Mouse (Mus musculus) erythroblast, embryonic 14.5 days (primary cell): ENCODE measurements around the gene Hck. TPM values are rescaled to one million over a fixed set of nuclear protein-coding genes. Genes with fewer than 3 reads are reported as not detected.

Experiments used
- H3K27me3 ChIP-seq: 2 replicates; pipeline ENCODE4 v1.6.1; 2012; ENCODE audit warnings: inconsistent platforms; ENCODE audit not compliant: control insufficient read depth
- H3K36me3 ChIP-seq: 2 replicates; pipeline ENCODE4 v1.6.1; 2012; ENCODE audit warnings: mild to moderate bottlenecking, inconsistent platforms; ENCODE audit not compliant: control insufficient read depth
- H3K4me1 ChIP-seq: 2 replicates; pipeline ENCODE4 v1.6.1; 2012; ENCODE audit warnings: inconsistent platforms; ENCODE audit not compliant: control insufficient read depth
- H3K4me3 ChIP-seq: replicated peaks from 2 replicates; pipeline ENCODE3; 2012; ENCODE audit warnings: moderate library complexity, mild to moderate bottlenecking, inconsistent platforms
- H3K9me3 ChIP-seq: 2 replicates; pipeline ENCODE4 v1.6.1; 2012; ENCODE audit warnings: low read length, inconsistent platforms, mixed read lengths; ENCODE audit not compliant: control insufficient read depth
- GATA1 ChIP-seq: IDR thresholded peaks from 2 replicates; pipeline ENCODE4 v1.6.1; 2012; ENCODE audit warnings: low read length, inconsistent platforms, mixed read lengths
- TAL1 ChIP-seq: IDR thresholded peaks from 3 replicates; pipeline ENCODE4 v1.6.1; 2012; ENCODE audit warnings: low read length, inconsistent platforms, mixed read lengths
- polyA plus RNA-seq: library from polyadenylated mRNA; stranded (reverse); fragments of >175 nt; gene quantifications from 2 replicates; pipeline ENCODE4 v1.2.3, GENCODE M21; 2012

The Hck gene
- polyA plus RNA-seq, 1 experiment, result 0.13 TPM

DNA sequence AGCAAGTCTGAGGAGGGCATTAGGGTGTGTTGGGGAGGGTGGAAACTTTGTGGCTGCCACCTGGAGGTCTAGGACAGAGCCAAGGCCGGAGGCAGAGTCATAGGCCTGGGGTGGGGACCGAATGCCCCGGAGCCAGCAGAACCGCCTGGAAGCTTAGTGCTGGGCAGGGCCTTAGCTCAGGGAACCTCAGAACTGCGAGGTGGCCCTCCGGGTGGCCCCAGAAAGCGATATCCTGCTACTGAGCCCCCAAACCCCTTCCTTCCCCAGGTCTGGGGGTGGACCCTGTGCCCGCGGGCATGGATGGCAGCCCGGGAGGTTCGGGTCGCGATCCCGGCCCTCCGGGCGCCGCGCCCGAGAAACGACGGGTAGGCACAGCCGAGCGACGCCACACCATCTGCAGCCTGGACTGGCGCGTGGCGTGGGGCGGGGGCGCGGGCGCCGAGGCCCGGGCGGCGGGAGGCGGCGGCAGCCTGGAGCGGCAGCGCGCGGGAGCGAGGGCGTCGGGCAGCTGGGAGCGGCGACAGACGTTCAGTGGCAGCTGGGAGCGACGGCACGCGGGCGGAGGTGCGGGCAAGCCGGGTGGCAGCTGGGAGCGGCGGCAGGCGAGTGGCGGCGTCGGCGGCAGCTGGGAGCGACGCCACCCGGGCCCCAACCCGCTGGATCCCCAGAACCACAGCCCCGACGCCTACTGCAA is 36.6 kb upstream of the Hck start:
- H3K36me3 ChIP-seq, result no peaks in the 10 kb centered on the region
- H3K27me3 ChIP-seq, result peaks cover 23% of the 10 kb centered on the region
- no peak overlapping the region for H3K4me3 ChIP-seq
- TF ChIP-seq GATA1, result no peak
- no peak for TF ChIP-seq TAL1
- no peaks in the 10 kb centered on the region for H3K4me1 ChIP-seq
- H3K9me3 ChIP-seq, result no peaks in the 10 kb centered on the region

DNA sequence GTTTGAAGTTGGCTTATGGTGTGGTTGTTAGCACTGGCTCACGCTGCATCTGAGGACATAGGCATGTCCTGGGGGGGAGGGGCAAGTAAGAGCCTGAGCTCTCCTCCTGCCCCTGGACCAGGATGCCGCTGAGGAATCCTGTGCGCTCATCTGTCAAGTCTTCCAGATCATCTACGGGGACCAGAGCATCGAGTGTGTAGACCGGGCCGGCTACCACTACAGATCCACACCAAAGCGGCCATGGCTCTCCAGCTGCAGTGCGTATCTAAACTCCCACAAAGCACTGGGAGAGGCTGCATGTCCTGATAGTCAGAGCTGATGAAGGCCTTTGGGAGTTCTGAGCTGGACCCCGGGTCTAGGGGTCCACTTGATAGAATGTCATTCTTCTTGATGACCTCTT is 33.6 kb upstream of the Hck start:
- Histone ChIP-seq H3K36me3 (no peaks in the 10 kb centered on the region), H3K27me3 (peaks cover 20% of the 10 kb centered on the region), H3K4me3 (no peak overlapping the region), H3K9me3 (no peaks in the 10 kb centered on the region), H3K4me1 (no peaks in the 10 kb centered on the region)
- TF ChIP-seq GATA1 (no peak), TAL1 (no peak)

DNA sequence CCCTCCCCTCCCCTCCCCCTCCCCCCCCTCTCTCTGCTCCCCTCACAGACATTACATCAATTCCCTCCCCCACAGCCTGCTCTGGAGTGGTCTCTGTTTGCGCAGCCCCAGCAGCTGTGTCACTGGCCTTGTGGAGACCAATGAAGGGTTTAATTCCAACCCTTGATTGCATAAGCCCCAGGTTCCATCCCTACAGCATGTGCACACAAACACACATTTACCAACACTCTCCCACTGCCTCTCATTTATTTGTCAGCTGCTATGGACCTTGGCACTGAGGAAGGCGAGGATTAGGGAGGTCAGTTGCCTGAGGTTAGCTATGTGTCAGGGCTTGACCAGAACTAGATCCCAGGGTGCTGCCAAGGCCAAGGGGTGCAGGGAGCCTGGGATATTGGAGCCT is 32.3 kb upstream of the Hck start:
- H3K27me3 ChIP-seq, result peaks cover 14% of the 10 kb centered on the region
- no peaks in the 10 kb centered on the region for H3K4me1 ChIP-seq
- no peaks in the 10 kb centered on the region for H3K36me3 ChIP-seq
- H3K4me3 ChIP-seq, result no peak overlapping the region
- TF ChIP-seq GATA1 (no peak), TAL1 (no peak)
- H3K9me3 ChIP-seq, result no peaks in the 10 kb centered on the region

DNA sequence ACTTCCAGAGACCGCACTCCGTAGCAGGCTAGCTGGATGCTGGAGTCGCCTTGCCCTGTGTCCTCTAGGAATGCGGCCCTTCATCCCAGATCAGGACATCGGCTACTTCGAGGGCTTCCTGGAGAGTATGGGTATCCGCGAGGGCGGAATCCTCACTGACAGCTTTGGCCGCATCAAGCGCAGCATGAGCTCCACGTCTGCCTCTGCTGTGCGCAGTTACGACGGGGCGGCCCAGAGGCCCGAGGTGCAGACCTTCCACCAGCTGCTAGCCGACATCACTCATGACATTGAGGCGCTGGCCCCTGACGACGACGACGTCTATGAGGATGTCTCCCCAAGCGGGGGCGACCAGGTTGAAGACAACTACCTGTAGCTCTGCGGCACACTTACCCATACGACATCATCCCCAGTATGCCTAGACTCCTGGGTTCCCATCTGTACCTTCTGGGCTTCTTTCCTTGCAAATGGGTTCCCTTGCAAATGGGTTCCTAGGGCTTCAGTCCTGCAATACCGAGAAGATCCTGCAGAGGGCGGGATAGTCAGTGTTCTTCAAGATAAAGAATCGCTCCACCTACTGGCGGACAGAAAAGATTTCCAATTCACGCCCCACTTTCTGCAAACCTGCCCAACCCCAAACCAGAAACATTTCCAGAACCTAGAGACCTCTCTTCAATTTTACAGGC is 27.3 kb upstream of the Hck start:
- TF ChIP-seq GATA1 (no peak), TAL1 (no peak)
- H3K27me3 ChIP-seq, result no peaks in the 10 kb centered on the region; the same call in 1 of the 2 replicates
- no peaks in the 10 kb centered on the region for H3K9me3 ChIP-seq
- no peaks in the 10 kb centered on the region for H3K4me1 ChIP-seq
- H3K36me3 ChIP-seq, result no peaks in the 10 kb centered on the region
- no peak overlapping the region for H3K4me3 ChIP-seq

DNA sequence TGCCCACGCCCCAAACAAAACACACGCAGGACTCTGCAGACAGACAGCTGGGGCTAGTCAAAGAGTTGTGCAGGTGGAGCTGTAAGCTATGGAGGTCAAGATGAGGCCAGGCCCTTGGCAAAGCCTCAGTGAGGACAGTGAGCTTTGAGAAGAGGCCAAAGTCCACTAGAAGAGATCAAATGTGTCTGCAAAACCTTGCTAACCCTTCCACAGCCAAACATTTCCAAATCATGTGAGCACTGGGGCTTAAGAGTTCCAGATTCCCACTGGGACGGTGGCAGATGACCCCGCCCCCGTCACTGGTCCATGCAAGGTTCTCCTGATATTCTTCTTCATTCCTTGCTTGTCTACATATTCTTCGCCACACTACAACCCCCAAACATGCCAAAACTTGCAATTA is 26.4 kb upstream of the Hck start:
- Histone ChIP-seq H3K36me3 (no peaks in the 10 kb centered on the region), H3K4me1 (no peaks in the 10 kb centered on the region), H3K9me3 (no peaks in the 10 kb centered on the region), H3K4me3 (no peak overlapping the region), H3K27me3 (no peaks in the 10 kb centered on the region)
- TF ChIP-seq GATA1 (no peak), TAL1 (no peak)

DNA sequence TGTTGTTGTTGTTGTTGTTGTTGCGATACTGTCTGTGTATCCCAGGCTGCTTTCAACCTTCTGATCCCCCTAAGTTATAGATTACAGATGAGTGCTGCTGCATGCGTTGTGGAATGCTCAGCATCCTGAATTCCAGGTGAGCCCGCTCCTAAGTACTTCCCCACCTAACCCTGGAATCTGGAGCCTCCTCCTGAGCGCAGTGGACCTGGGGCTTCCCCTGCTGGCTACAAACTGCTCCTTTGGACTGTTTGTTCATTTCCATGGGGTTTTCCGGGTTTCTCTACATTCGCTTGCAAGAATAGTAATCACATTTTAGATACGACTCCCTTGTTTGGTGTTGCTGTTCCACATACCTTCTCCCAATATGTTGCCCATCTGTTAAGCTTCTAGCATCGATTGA is 25.0 kb upstream of the Hck start:
- Histone ChIP-seq H3K4me1 (no peaks in the 10 kb centered on the region), H3K4me3 (no peak overlapping the region), H3K27me3 (no peaks in the 10 kb centered on the region), H3K36me3 (no peaks in the 10 kb centered on the region), H3K9me3 (no peaks in the 10 kb centered on the region)
- no peak for TF ChIP-seq GATA1
- no peak for TF ChIP-seq TAL1

DNA sequence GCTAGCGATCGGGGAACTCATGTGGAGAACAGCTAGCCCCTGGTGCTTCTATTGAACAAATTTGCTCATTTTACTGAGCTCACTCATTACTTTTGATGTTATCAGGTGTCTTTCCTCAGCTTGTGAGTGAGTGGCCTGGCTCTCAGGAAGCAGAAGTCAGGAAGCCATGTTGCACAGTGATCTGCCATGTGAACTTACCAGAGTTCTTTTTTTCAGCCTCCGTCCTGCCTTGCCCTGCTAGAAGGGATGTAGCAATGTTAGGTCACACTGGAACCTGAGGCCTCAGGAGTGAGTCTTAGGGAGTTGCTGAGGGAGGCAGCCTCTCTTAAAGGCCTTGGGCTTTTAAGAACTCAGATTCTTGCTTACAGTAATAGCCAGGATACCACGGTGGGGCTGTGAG is 24.4 kb upstream of the Hck start:
- no peaks in the 10 kb centered on the region for H3K9me3 ChIP-seq
- H3K4me3 ChIP-seq, result no peak overlapping the region
- no peaks in the 10 kb centered on the region for H3K27me3 ChIP-seq
- TF ChIP-seq GATA1 (no peak), TAL1 (no peak)
- H3K36me3 ChIP-seq, result no peaks in the 10 kb centered on the region
- no peaks in the 10 kb centered on the region for H3K4me1 ChIP-seq

DNA sequence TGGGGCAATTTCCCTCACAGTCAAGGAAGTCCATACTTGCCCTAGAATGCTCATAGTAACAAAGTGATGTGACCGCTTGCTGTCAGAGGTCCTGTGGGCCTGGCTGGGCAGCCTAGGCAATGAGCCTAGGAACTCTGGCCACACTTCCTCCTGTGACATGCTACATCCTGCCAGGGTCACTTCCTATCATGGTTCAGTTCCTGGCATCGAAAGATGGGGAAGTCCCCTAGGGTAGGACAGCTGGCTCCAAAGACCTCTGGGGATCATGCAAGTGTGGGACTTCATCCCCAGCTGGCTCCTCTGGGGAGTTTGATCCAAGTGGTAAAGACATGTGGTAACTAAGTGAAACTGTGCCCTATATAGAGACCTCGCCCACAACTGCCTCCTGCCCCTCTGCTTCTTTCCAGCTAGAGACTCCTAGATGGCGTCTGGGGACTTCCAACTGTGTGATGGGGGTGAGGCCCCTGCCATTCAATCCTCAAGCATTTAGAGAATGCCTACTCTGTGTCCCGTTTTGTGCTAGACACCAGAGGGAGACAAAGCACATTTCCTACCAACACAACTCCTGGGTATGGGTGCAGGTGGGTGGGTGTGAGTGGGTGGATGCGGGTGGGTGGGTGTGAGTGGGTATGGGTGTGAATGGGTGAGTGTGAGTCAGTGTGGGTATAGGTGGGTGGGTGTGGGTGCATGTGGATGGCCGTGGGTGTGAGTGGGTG is 23.8 kb upstream of the Hck start:
- TF ChIP-seq GATA1 (no peak), TAL1 (no peak)
- Histone ChIP-seq H3K4me3 (no peak overlapping the region), H3K9me3 (no peaks in the 10 kb centered on the region), H3K27me3 (no peaks in the 10 kb centered on the region), H3K36me3 (no peaks in the 10 kb centered on the region), H3K4me1 (no peaks in the 10 kb centered on the region)

DNA sequence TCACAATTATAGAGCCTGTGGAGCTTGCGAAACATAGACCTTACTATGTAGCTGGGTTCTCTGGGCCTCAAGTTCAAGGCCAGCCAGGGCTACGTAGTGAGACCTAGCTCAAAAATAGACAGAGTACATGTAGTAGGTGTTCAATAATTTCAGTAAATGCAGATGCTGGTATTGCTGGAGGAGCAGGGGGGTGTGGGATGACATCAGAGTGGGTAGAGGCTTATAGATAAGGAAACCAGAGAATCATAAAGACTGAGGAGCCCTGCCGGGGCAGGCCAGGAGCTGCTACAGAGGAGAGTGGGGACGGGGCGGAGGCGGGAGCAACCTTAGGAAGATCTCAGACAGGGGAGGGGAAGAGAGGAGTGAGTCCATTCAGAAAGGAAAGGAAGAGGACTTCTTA is 22.7 kb upstream of the Hck start:
- Histone ChIP-seq H3K9me3 (no peaks in the 10 kb centered on the region), H3K36me3 (no peaks in the 10 kb centered on the region), H3K4me1 (no peaks in the 10 kb centered on the region), H3K4me3 (no peak overlapping the region), H3K27me3 (no peaks in the 10 kb centered on the region)
- TF ChIP-seq GATA1 (no peak), TAL1 (no peak)
